Mouse (Mus musculus) limb, embryonic 14.5 days (tissue): ENCODE measurements around the gene Krtap17-1. TPM values are rescaled to one million over a fixed set of nuclear protein-coding genes. Genes with fewer than 3 reads are reported as not detected.

Experiments
- ATAC-seq: fragments of 200-750 bp; cut with Nextera tagmentation; 2 replicates; pipeline ENCODE4 v1.8.0; 2017; ENCODE audit warnings: low read depth, moderate number of reproducible peaks, moderate TSS enrichment; ENCODE audit not compliant: low FRiP score
- DNase-seq: peaks from one replicate; pipeline ENCODE4 v3.0.0-alpha.2; 2015; ENCODE audit warnings: low spot score
- H3K27ac ChIP-seq: fragments of 300-500 bp; sonication (generic); replicated peaks from 2 replicates; pipeline ENCODE4 v1.5.1; 2014; ENCODE audit warnings: low read depth, mild to moderate bottlenecking, low read length, moderate library complexity, mixed read lengths
- H3K27me3 ChIP-seq: fragments of 300-500 bp; sonication (generic); 2 replicates; pipeline ENCODE4 v1.6.1; 2014; ENCODE audit warnings: low read length, mixed read lengths; ENCODE audit not compliant: control insufficient read depth, insufficient read depth
- H3K36me3 ChIP-seq: fragments of 300-500 bp; sonication (generic); 2 replicates; pipeline ENCODE4 v1.6.1; 2014; ENCODE audit warnings: mild to moderate bottlenecking, low read length, moderate library complexity, mixed read lengths; ENCODE audit not compliant: control insufficient read depth, insufficient read depth
- H3K4me1 ChIP-seq: fragments of 300-500 bp; sonication (generic); 2 replicates; pipeline ENCODE4 v1.6.1; 2014; ENCODE audit warnings: antibody characterized with exemption, low read length, mixed read lengths; ENCODE audit not compliant: control insufficient read depth, insufficient read depth
- H3K4me2 ChIP-seq: fragments of 300-500 bp; sonication (generic); replicated peaks from 2 replicates; pipeline ENCODE4 v1.6.1; 2014; ENCODE audit warnings: low read depth, mild to moderate bottlenecking, low read length, moderate library complexity; ENCODE audit not compliant: severe bottlenecking
- H3K4me3 ChIP-seq: fragments of 300-500 bp; sonication (generic); replicated peaks from 2 replicates; pipeline ENCODE4 v1.5.1; 2014; ENCODE audit warnings: low read length
- H3K9ac ChIP-seq: fragments of 300-500 bp; sonication (generic); 2 replicates; pipeline ENCODE4 v1.6.1; 2014; ENCODE audit warnings: mild to moderate bottlenecking, low read depth, low read length, moderate library complexity; ENCODE audit not compliant: severe bottlenecking
- H3K9me3 ChIP-seq: fragments of 300-500 bp; sonication (generic); 2 replicates; pipeline ENCODE4 v1.6.1; 2016; ENCODE audit warnings: low read length; ENCODE audit not compliant: control insufficient read depth
- POLR2A ChIP-seq: fragments of 200-500 bp; IDR thresholded peaks from 2 replicates; pipeline ENCODE4 v1.8.0; 2012; ENCODE audit warnings: inconsistent platforms, mild to moderate bottlenecking, moderate library complexity, borderline replicate concordance; ENCODE audit not compliant: insufficient read depth, insufficient read length; ENCODE audit errors: extremely low read depth
- WGBS: fragments of 180-500 bp; shearing (Covaris S2); extraction: QIAGEN DNeasy Blood & Tissue Kit; methylation state at CpG from one replicate; pipeline ENCODE4 v1.1.7; 2014; 5-methylcytosine and 5-hydroxymethylcytosine counted together
- polyA plus RNA-seq, 2 experiments: library from polyadenylated mRNA; depleted of rRNA in 1 of 2; stranded (reverse) in 1 of 2; unstranded in 1 of 2; fragments of >200 nt; fragmentation: Nextera tagmentation in 1 of 2; extraction: Ambion mirVana in 1 of 2; gene quantifications; 2 replicates each; pipeline versions ENCODE4 v1.2.1 to v1.2.3; 2012 to 2014

Krtap17-1 gene
- polyA plus RNA-seq, 2 experiments: 0.09 TPM; not detected in 1

GRCm38 (mm10) chr11:100016112-100016511 is 22.3 kb upstream of the Krtap17-1 start, which contains the start of gene Krt33a:
Krt33a (minus strand) TSS chr11:100016212.
- ATAC-seq (no peak), DNase-seq (no peak)
- Histone ChIP-seq H3K9ac (no peak within 1 kb of the TSS), H3K27ac (no peak within 1 kb of the TSS), H3K4me3 (no peak within 1 kb of the TSS), H3K9me3 (no peaks in the 10 kb centered on the region), H3K36me3 (no peaks in the 10 kb centered on the region), H3K27me3 (no peaks in the 10 kb centered on the region), H3K4me1 (no peaks in the 10 kb centered on the region), H3K4me2 (no peak within 1 kb of the TSS)
- no peak for TF ChIP-seq POLR2A
- 51% methylated on average over 4 of the region's 4 CpGs for WGBS

GRCm38 (mm10) chr11:100013691-100014171 is 19.9 kb upstream of the Krtap17-1 start:
- Histone ChIP-seq H3K9me3 (no peaks in the 10 kb centered on the region), H3K27me3 (no peaks in the 10 kb centered on the region), H3K4me1 (no peaks in the 10 kb centered on the region), H3K9ac (no peak overlapping the region), H3K36me3 (no peaks in the 10 kb centered on the region), H3K4me2 (no peak overlapping the region), H3K27ac (no peak overlapping the region), H3K4me3 (no peak overlapping the region)
- no peak for TF ChIP-seq POLR2A
- WGBS: 65% methylated on average over 4 of the region's 4 CpGs
- DNase-seq (no peak), ATAC-seq (no peak)

GRCm38 (mm10) chr11:100010682-100011081 is 16.9 kb upstream of the Krtap17-1 start:
- no peak overlapping the region for H3K27ac ChIP-seq
- H3K9me3 ChIP-seq: no peaks in the 10 kb centered on the region
- ATAC-seq: no peak
- H3K36me3 ChIP-seq: no peaks in the 10 kb centered on the region
- H3K4me1 ChIP-seq: no peaks in the 10 kb centered on the region
- H3K4me3 ChIP-seq: no peak overlapping the region
- WGBS: 79% methylated on average over 5 of the region's 5 CpGs
- H3K4me2 ChIP-seq: no peak overlapping the region
- no peak for DNase-seq
- H3K27me3 ChIP-seq: no peaks in the 10 kb centered on the region
- no peak for TF ChIP-seq POLR2A
- no peak overlapping the region for H3K9ac ChIP-seq

- H3K4me1 ChIP-seq: no peaks in the 10 kb centered on the region
- no peaks in the 10 kb centered on the region for H3K9me3 ChIP-seq
- DNase-seq (no peak), ATAC-seq (no peak)
- WGBS: 82% methylated on average over 5 of the region's 5 CpGs
- no peak overlapping the region for H3K9ac ChIP-seq
- no peaks in the 10 kb centered on the region for H3K36me3 ChIP-seq
- no peak for TF ChIP-seq POLR2A
- no peak overlapping the region for H3K4me2 ChIP-seq
- no peak overlapping the region for H3K4me3 ChIP-seq
- no peaks in the 10 kb centered on the region for H3K27me3 ChIP-seq
- H3K27ac ChIP-seq: no peak overlapping the region
These were observed 14.5 kb upstream of the Krtap17-1 start for GRCm38 (mm10) chr11:100008336-100008735.

- no peaks in the 10 kb centered on the region for H3K36me3 ChIP-seq
- no peak overlapping the region for H3K27ac ChIP-seq
- TF ChIP-seq POLR2A: no peak
- no peaks in the 10 kb centered on the region for H3K27me3 ChIP-seq
- no peak overlapping the region for H3K4me2 ChIP-seq
- no peaks in the 10 kb centered on the region for H3K9me3 ChIP-seq
- no peak overlapping the region for H3K4me3 ChIP-seq
- H3K4me1 ChIP-seq: no peaks in the 10 kb centered on the region
- ATAC-seq: no peak
- no peak overlapping the region for H3K9ac ChIP-seq
- no peak for DNase-seq
- 53% methylated on average over 3 of the region's 3 CpGs for WGBS
These were observed 12.8 kb upstream of the Krtap17-1 start for GRCm38 (mm10) chr11:100006624-100007023.

GRCm38 (mm10) chr11:100005905-100006304 is 12.1 kb upstream of the Krtap17-1 start:
- H3K27me3 ChIP-seq: no peaks in the 10 kb centered on the region
- H3K4me1 ChIP-seq: no peaks in the 10 kb centered on the region
- 71% methylated on average over 8 of the region's 8 CpGs for WGBS
- no peak overlapping the region for H3K4me3 ChIP-seq
- DNase-seq (peak; percentile 53), ATAC-seq (no peak)
- no peak for TF ChIP-seq POLR2A
- H3K9me3 ChIP-seq: no peaks in the 10 kb centered on the region
- no peaks in the 10 kb centered on the region for H3K36me3 ChIP-seq
- no peak overlapping the region for H3K27ac ChIP-seq
- H3K4me2 ChIP-seq: no peak overlapping the region
- no peak overlapping the region for H3K9ac ChIP-seq
